Mouse (Mus musculus): ENCODE measurements around the gene Mansc1. TPM values are rescaled to one million over a fixed set of nuclear protein-coding genes. Genes with fewer than 3 reads are reported as not detected.

The Mansc1 gene
- total RNA-seq, 2 experiments from 2014 or later = 3.2 to 4.0 TPM

DNA sequence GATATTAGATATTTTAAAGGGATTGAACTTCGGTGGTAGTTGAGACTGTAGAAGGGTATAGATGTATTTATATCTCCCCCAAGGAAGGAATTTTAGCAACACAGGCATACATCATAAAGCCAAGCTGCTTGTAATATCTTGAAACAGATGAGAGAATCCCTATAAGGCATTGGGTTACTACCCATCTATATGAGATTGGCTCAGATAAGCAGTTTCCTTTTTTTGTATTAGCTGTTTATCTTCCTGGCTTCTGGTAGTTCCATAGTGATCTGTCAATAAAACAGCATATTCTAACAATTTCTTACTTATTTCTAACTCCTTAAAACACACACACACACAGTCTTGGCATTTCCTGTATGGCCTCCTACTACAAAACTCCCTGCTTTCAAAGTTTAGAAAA is 7.6 kb upstream of the Mansc1 start:
- no peak for DNase-seq

DNA sequence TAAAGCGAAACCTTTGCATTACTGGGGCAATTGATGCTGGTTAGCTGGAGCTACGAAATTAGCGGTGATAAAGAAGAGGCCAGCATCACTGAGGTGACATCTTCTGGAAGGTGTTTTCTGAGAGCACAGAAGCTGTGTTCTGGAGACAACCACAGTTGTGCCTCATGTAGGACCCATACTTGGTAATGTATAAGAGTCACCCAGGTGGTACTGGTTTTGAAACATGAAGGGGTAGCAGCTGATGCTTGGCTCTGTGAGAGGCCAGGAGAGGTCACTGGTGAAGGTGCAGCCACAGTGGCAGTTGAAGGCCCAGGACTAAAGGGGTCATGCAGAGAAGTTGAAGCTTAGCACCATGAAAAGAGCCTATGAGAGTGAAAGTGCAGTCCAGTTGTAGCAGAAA is 6.9 kb upstream of the Mansc1 start, which contains the start of gene Borcs5:
TSS of gene Borcs5 (plus strand) at position 301 of the 400 bp plus-strand sequence.
- no peak for DNase-seq

- DNase-seq = no peak
Observed at GRCm38 (mm10) chr6:134636476-134636875, 4.2 kb upstream of the Mansc1 start.

- no peak for DNase-seq
Observed at GRCm38 (mm10) chr6:134633553-134633952, 1.3 kb upstream of the Mansc1 start.

- no peak for DNase-seq
Observed at GRCm38 (mm10) chr6:134632756-134633155, 468 bp upstream of the Mansc1 start.

GRCm38 (mm10) chr6:134630447-134630846 is 1.8 kb downstream of the Mansc1 start:
- DNase-seq = no peak

GRCm38 (mm10) chr6:134626564-134626963 is 5.7 kb downstream of the Mansc1 start:
- no peak for DNase-seq

DNA sequence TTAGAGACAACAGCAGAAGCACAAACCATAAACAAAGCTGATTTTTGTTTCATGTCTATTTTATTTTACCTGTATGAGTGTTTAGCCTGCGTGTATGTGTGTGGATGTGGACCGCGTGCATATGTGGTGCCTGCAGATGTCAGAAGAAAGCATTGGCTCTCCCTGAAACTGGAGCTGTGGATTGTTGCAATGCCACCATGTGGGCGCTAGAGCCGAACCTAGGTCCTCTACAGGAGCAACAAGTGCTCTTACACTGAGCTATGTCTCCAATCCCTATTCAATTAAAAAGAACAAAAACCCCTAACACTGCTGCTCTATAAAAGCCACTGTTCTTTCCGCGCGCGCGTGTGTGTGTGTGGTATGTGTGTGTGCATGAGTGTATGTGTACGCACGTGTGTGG is 6.9 kb downstream of the Mansc1 start:
- DNase-seq = no peak

- DNase-seq = no peak
Observed at GRCm38 (mm10) chr6:134621552-134621949, 10.7 kb downstream of the Mansc1 start.

DNA sequence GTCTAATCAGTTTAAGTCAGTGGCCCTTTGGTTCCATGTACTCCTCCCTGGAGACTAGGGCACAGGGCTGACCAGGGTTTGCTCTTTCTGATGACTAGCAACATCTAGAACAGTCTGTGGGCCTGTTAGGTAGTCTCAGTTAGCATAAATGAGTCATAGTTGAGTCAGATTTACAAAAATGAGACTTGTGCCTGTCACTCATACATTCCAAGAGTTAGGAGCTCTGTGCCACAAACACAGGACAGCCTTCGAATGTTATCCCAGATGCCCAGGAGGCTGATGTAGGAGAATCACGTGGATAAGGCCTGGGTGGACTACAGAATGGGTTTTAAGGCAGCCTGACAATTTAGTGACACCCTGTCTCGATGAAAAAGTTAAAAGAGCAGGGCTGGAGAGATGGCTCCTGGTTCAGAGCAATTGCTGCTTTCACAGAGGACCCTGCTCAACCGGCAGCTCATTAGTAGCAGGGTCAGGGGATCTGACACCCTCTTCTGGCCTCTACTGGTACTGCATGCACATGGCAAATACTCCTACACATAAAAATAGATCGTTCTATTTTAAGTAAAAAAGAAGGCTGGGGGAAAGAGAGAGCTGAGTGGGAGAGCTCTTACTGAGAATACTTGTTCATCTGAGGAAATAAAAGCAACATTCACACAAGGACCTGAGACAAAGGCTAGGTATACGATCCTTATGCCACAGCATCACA is 11.3 kb downstream of the Mansc1 start:
- DNase-seq = peak; percentile 27

GRCm38 (mm10) chr6:134620129-134620528 is 12.2 kb downstream of the Mansc1 start:
- DNase-seq = no peak

DNA sequence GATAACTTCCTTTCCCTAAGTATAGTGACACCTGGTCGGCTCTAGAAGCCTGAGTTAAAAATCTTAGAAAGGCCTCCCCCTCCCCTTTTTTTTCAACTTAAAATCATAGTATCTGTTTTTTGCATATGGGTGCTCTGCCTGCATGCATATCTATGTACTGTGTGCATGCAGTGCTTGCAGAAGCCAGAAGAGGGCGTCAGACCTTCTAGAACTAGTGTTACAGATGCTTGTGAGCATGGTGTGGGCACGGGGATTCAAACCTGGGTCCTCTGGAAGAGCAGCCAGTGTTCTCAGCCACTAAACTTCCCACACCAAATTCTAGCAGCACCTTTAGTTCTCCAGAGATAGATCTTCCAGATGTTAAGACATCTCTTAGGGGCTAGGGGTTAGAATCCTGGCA is 14.7 kb downstream of the Mansc1 start:
- no peak for DNase-seq

DNA sequence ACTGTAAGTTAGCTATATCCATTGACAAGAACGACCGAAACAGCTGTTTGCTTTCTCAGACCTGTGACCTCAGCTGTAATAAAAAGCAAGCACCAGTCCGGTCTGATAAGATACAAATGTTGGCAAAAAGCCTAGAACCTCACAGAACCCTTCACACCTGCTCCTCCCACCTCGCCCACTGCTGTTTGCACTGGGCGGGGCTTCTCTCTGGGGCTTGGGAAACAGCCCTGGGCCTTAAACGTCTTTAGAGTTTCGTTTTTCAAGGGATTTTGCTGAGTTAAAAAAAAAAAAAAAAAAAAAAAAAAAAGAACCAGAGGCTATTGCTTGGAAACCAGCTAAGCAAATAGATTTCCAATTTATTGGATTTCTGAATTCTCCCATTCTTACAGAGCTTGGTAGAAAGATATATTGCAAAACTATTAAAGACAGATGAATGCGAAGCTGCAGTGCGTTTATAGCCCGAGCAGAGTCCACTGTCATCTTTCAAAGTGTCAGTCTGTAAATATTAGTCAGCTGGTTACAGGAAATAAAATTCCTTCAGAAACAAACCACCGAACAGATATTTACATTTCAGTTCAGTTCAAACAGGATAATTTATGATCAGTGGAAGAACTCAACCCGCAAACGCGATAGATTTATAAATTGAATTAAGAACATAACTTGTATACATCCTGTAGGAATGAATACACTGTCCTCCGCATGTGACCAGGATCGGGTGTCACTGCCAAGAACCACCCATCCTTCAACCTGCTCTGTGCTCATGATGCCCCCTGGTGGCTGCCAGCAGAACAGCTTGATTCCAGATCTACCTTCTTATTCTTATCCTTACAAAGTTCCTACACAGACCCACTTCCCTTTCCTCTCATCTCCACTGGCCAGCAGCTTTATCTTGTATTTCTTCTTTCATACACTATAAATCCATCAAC is 17.3 kb downstream of the Mansc1 start:
- peak; percentile 89 for DNase-seq

DNA sequence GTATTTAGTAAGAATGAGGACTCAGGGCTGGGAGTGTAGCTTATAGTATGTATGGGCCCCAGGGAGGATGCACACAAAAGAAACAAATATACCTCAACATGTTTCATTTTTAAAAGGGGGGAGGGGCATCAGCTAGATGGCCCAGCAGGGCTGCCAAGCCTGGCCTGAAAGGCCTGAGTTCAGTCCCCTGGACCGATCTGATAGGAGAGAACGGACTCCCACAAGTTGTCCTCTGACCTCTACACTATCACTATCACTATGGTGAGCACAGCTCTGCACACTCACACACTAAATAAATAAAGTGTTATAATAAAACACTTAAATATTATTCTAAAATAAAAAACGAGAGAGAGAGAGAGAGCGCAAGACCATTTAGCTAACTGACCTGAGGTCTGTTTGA is 18.0 kb downstream of the Mansc1 start:
- no peak for DNase-seq

DNA sequence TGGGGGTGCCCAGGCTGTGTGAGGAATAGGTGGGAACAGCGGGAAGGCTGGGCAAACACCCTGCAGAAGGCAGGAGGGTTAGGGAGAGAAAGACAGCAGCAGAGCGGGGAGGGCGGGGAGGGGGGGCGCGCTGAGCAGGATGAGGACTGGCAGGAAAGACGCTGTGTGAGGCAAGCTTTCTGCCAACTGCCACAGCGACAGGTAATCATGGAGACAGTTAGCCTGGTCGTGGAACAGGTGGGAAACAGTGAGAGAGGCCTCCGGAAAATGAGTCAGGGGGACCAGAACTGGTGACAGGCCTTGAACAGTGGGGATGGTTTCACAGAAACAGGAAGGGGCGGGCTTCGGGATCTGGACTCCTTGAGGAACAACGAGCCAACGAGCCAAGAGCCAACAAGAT is 20.4 kb downstream of the Mansc1 start:
- DNase-seq = no peak

GRCm38 (mm10) chr6:134610380-134610779 is 21.9 kb downstream of the Mansc1 start:
- no peak for DNase-seq

- no peak for DNase-seq
Observed at GRCm38 (mm10) chr6:134606949-134607746, 25.1 kb downstream of the Mansc1 start.

DNA sequence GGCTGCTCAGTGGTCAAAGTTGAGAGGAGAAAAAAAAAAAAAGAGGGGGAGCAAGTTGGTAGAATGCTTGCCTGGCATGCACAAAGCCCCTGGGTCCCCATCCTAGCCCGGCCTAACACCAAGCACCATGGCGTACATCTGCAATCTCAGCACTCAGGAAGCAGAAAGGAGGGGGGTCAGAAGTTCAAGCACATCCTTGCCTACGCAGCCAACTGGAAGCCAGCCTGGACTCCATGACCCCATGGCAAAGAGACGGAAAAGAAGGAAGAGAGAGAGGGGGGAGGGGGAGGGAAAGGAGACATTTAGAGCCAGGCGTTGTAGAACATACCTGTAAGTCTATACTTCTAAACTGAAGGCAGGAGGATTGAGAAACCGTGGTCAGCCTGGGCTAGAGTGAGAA is 25.7 kb downstream of the Mansc1 start:
- DNase-seq = no peak

DNA sequence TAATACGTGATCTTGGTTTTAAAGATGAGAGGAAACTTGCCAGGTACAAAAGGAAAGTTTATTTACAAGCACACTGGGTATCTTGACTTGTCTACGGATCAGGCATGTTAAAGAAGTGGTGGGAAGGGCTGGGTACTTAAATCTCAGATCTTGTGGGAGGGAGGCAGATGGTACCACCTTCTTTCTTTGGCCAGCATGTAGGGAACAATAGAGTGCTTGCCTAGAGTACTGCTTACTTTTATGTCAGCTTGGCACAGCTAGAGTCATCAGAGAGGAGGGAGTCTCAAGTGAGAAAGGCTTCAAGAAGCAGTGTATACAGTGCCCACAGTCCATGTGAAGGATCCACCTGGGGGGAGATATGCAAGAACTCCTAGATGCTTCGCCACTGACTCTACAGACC is 27.1 kb downstream of the Mansc1 start:
- no peak for DNase-seq

DNA sequence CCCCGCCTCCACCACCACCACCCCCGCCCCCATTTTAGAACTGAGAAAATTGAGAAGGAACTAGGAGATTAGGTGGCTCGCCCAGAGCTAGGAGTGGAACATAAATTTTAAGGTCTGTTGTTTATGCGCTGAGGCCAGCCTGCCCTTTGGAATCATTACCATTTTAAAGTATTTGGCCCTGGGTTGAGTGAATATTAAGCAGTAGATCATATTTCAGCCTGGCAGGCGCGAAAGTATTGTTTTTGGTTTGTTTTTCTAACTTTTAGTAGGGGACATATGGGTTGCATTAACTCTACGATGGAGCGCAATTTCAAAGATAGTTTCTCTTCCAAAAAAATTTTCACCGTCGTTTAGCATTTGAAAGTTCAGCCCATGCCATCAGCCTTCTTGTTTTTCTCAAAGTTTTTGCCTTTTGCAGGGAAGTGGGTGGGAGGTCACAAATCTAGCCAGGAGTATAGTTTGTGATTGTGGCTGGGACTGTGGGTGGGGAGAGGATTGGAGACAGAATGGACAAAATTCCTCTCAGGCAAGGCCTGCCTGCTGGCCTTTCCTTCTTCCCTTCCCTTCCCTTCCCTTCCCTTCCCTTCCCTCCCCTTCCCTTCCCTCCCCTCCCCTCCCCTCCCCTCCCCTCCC is 29.8 kb downstream of the Mansc1 start:
- DNase-seq = no peak

DNA sequence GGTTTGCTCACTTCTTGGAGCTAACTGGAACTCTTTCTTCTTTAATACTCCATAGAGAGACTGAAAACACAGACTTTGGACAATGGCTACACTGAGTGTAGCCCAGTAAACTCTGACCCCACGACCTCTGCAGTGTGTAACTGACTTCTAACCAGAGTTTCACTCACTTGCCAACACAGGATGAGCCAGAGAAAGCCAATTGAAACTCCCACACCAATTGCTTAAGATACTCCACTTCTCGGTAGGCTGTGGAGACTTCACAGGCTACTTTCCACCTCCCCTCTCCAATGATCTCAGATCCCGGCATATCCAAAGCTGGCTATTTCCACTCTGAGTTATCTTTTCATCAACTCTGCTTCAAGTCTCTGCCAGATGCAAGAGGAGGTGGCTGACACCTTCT is 30.5 kb downstream of the Mansc1 start:
- DNase-seq = no peak

- no peak for DNase-seq
Observed at GRCm38 (mm10) chr6:134601130-134601529, 31.2 kb downstream of the Mansc1 start.

All from gastrocnemius, postnatal 10 days (tissue).